Mouse (Mus musculus) T-helper 17 cell (primary cell): ENCODE measurements at regions not wholly inside any gene's neighbourhood (a gene's known extent, or its start where the extent isn't known, plus 50 kb on each side); places are given as distances from the start of the nearest gene placed in this dataset.

Source experiments
- in situ Hi-C, 2 experiments: fragments of 300-600 bp; cut with MboI, MseI; formaldehyde crosslinking; loops; 1 replicate in 1 of 2; 2 replicates in 1 of 2; pipeline ENCODE4 v1.15.1; 2025; ENCODE audit warnings: high pct_unique_total_duplicates in 2 of 2

DNA sequence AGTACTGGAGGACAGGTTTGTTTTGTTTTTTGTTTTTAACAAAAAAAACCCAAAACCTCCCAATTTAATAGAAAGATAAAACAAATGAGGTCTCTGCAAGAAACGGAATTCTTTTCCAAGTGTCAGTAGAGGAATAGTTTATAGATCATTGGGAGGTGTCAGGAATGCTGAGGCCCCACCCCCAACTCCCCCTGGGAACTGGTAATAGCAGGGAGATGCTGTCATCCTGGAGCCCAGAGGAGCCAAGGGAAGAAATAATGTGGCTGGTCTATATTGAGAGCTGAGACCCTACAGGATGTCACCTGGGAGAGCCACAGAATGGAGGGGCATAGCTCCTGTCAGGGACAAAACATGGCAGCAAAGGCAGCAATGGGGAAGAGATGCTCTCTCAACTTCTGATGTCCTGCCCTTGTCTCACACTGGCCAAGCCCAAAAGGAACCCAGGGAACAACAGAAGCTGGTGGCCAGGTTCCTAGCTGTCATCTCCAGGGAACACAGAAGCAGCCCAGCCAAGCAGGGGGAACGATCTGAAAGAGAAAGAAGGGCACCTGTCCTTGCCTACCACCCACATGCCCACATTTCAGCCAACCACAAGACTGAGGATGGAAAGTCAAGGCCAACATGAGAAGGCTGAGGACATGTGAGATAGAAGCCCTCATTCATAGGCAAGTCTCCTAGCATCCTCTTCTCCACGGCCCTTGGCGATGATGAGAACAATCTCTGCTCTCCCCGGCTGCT lies 195.7 kb downstream of the Zfp36l1 start:
- in situ Hi-C loops, result no loop called here

GRCm38 (mm10) chr12:79913898-79914297 lies 198.9 kb downstream of the Zfp36l1 start:
- in situ Hi-C loops, result no loop called here

GRCm38 (mm10) chr12:79912281-79913063 lies 200.3 kb downstream of the Zfp36l1 start:
- in situ Hi-C loops, result no loop called here

GRCm38 (mm10) chr12:79910884-79911759 lies 201.7 kb downstream of the Zfp36l1 start:
- in situ Hi-C loops, result no loop called here

DNA sequence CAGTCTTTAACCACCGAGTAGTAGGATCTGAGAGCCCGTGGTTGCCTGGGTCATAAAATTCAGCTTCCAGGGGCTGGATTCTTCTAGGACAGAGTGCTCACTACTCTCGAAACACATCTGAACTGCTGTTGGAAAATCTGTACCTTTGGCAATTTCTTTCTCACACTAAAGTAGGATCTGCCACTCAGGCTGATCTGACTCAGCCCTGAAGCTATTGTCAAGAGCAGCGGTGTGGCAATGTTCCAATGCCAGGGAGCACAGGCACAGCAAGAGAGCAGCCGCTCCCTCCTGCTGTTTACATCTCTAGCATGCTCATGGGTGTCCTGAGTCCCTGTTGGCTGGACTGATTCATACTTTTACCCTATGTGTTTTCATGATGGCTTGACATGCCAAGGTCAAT lies 205.2 kb downstream of the Zfp36l1 start:
- in situ Hi-C loops, result loop anchor here in 1 of 2 experiments (10.0 kb wide), 1 partner anchor 1573 kb away; no protein-coding TSS in a partner anchor

GRCm38 (mm10) chr12:79906738-79907365 lies 206.0 kb downstream of the Zfp36l1 start:
- in situ Hi-C loops, result loop anchor here in 1 of 2 experiments (10.0 kb wide), 1 partner anchor 1572 kb away; no protein-coding TSS in a partner anchor

- in situ Hi-C loops, result loop anchor here in 1 of 2 experiments (10.0 kb wide), 1 partner anchor 1571 kb away; no protein-coding TSS in a partner anchor
Observed at GRCm38 (mm10) chr12:79905828-79906737, 206.7 kb downstream of the Zfp36l1 start.

GRCm38 (mm10) chr12:79904913-79905549 lies 207.8 kb downstream of the Zfp36l1 start:
- in situ Hi-C loops, result loop anchor here in 1 of 2 experiments (10.0 kb wide), 1 partner anchor 1570 kb away; no protein-coding TSS in a partner anchor

DNA sequence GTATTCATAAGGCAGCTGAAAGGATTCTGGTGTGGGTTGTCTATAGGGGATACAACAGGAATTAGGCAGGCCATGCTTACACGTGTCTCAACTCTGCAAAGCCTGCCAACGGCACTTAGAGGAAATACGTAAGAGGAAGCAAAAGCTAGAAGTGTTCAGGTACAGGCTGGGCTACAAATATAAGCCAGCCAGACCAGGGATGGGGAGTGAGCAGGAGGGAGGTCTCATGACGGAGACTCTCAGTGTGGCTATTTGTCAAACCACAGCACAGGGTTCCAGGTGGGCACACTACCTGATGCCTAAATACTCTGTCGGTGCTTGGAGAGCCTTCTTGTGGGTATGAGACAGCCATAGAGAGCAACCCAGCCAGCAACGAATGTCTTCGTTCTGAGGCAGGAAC lies 210.1 kb downstream of the Zfp36l1 start:
- in situ Hi-C loops, result loop anchor here in 1 of 2 experiments (10.0 kb wide), 1 partner anchor 1568 kb away; no protein-coding TSS in a partner anchor

DNA sequence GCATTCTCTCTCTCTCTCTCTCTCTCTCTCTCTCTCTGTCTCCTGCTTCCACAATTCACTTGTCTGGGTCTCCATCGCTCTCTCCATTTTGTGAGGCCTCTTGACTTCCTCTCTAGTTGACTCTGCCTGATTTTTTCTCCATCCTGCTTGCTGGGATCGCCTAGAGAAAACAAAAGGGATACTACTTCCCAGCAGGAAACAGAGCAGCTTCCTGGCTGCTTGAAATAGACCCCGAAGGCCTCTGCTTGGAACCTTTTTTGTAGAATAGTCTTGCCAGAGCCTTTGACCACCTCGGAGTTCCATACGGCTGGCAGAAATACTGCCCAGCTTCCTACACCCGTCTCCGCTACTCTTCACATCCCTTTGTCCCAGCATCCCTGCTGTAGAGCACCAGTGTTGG lies 210.7 kb downstream of the Zfp36l1 start:
- in situ Hi-C loops, result loop anchor here in 1 of 2 experiments (10.0 kb wide), 1 partner anchor 1567 kb away; no protein-coding TSS in a partner anchor

DNA sequence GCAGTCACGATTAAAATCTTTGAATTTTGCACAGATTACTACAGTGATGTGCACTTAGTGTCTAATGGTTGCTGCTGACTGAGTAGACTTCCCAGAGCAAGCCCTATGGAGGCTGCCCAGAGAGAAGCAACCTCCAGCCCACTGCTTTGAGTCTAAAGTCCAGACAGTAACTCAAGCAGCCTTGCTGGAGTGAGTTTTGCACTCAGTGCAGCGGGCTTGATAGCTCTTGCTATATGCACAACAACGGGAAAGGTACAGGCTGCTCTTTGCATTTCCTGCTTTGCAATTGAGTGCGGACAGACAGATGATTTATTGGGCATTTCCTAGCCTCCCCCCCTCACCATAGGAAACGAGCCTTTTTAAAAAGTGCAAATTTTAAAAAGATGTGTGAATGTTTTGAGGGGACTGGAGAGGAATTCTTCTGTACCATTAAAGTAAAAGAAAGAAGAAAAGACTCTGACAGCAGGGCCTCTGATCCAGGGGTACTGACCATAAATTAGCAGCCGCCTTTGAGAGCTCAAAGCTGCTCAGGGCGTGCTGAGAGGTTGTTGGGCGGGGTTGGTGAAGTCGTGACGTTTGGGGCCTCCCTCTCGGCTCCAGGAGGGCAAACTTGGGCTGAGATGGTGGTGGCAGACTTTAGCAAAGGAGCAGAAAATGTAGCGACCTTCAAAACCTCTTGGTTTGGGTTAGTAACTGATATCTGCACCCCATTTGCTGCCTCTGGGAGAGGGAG lies 214.4 kb downstream of the Zfp36l1 start:
- in situ Hi-C loops, result no loop called here

GRCm38 (mm10) chr12:79895975-79896374 lies 216.8 kb downstream of the Zfp36l1 start:
- in situ Hi-C loops, result no loop called here

GRCm38 (mm10) chr12:79895324-79895723 lies 217.5 kb downstream of the Zfp36l1 start:
- in situ Hi-C loops, result no loop called here

GRCm38 (mm10) chr12:79892871-79893270 lies 219.9 kb downstream of the Zfp36l1 start:
- in situ Hi-C loops, result no loop called here

DNA sequence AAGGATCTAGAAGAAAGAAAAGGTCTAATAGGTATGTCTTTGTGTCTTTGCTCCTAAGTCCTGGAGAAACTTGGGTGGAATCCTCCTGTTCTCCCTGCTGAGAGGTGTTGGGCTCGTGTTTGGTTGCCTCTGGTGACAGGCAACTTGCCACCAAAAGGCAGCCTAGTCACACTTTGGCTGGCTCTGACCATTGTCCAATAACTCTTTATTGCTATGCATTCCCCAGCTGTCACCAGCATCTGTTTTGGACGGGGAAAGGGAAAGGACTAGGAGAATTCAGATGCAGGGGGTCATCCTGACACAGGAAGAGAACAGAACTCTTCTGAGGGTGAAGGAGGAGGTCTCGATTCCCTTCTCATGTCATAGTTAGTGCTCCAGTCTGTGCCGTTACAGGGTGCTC lies 220.9 kb downstream of the Zfp36l1 start:
- in situ Hi-C loops, result no loop called here

DNA sequence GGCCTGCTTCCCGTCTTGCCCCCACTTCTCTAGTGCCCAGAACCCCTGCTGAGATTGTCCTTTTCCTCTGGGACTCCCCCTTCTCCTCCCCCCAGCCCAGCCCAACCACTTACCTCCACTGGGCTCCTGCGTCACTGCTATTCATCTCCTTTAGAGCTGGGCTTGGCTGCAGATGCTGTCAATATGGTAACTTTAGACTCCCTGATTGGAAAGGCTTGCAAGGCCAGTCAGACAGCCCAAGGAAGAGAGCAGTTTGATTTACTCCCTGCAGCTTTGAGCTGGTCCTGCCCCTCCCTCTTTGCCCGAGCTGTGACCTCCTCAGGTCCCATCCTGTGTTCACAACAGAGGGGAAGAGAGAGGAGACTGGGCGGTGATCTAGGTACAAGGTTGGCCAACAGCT lies 221.9 kb downstream of the Zfp36l1 start:
- in situ Hi-C loops, result no loop called here

DNA sequence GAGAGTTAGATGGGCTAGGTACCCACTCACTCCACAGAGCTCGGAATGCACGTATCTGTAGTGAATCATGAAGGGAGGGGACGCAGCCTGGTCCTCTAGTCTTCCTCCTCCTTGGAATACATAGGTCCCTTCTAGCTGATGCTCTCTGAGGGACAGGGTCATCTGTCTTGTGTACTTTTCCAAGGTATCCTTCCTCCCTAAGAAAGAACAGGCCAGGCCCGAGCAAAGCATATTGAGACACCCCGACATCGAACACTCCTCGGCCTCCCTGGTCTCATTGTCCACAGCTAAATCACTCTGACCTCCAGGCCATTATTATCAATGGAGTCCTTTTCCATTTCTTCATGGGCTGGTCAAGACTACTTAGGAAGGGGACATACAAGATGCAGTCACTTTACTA lies 222.5 kb downstream of the Zfp36l1 start:
- in situ Hi-C loops, result no loop called here

DNA sequence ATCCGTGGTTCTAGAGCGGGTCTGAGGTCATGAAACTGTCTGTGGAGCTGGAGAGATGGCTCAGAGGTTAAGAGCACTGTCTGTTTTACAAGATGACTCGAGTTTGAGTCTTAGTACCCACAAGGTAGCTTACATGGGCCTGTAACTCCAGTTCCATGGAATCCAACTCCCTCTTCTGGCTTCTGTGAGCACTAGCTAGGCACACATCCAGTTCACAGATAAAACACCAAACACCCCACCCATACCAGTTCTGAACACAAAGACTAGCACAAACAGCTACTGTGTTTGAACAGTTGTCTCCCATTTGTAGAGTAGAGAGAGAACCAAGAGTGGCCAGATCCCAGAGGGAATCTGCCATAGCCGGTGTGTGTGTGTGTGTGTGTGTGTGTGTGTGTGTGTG lies 224.0 kb downstream of the Zfp36l1 start:
- in situ Hi-C loops, result no loop called here

- in situ Hi-C loops, result no loop called here
Observed at GRCm38 (mm10) chr12:79888086-79888485, 224.7 kb downstream of the Zfp36l1 start.
